ENCODE assay signal across 22 mouse cellular contexts in the genomic region with DNA sequence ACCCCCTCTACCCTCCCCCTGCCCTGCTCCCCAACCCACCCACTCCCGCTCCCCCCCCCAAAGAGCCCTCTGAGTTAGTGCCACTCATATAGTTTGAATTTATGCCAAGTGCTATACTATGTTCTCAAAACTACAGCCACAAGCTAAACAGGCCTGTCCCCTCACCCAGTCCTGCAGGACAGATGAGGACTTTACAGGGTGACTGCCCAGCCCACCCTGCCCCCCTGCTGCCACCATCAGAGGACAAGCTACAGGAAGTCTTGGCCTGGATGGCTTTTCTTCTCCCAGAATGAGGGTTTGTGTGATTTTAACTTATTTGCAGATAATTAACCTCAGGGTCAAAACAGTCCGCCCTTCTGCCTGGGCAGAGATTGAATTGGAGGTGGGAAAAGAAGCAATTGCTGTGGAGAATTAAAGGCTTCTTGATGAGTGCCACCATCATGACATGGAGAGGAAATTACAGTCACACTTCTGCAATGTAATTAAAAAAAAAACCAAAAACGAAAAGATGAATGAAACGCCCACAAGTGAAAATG.
DNase-seq lines count a peak whose midpoint lies in the region; ATAC-seq lines count a peak whose summit lies in the region.
"Had no signal": no experiment of that assay in that cellular context is flagged by ENCODE, and none has a peak within 500 bp of the region (broad histone marks: within the 10 kb centered on the region; RNA-seq: fewer than 3 reads in every experiment).

No protein-coding gene starts in this region.

- H3K9ac ChIP-seq in forebrain, embryonic 12.5 days, result no peak overlapping the region
- H3K9ac ChIP-seq in forebrain, embryonic 16.5 days (replicated peaks; ENCODE audit: low read depth, low read length), result no peak overlapping the region
- H3K9ac ChIP-seq in kidney, embryonic 14.5 days (ENCODE audit: low read depth, low read length), result no peak overlapping the region
- no peak overlapping the region for H3K9ac ChIP-seq in midbrain, embryonic 14.5 days (replicated peaks; ENCODE audit: low read length)
- H3K9ac ChIP-seq: forebrain, embryonic 15.5 days; heart, embryonic 13.5 days; hindbrain, embryonic 14.5 days had no signal

- no peaks in the 10 kb centered on the region for H3K36me3 ChIP-seq in forebrain, embryonic 12.5 days (replicated peaks)
- H3K36me3 ChIP-seq in forebrain, embryonic 16.5 days (ENCODE audit: control insufficient read depth, insufficient read depth), result no peaks in the 10 kb centered on the region
- no peaks in the 10 kb centered on the region for H3K36me3 ChIP-seq in kidney, embryonic 14.5 days (ENCODE audit: control insufficient read depth, insufficient read depth, low read length)
- no peaks in the 10 kb centered on the region for H3K36me3 ChIP-seq in midbrain, embryonic 14.5 days (ENCODE audit: control insufficient read depth, insufficient read depth, low read length)
- H3K36me3 ChIP-seq: forebrain, embryonic 15.5 days; heart, embryonic 10.5 days had no signal

- H3K4me1 ChIP-seq in forebrain, embryonic 12.5 days, result no peaks in the 10 kb centered on the region
- H3K4me1 ChIP-seq in forebrain, embryonic 16.5 days (replicated peaks; ENCODE audit: control insufficient read depth, insufficient read depth, low read length), result no peaks in the 10 kb centered on the region
- H3K4me1 ChIP-seq in kidney, embryonic 14.5 days (ENCODE audit: control insufficient read depth, insufficient read depth, low read length), result no peaks in the 10 kb centered on the region
- H3K4me1 ChIP-seq in midbrain, embryonic 14.5 days (ENCODE audit: control insufficient read depth, insufficient read depth, low read length), result no peaks in the 10 kb centered on the region
- H3K4me1 ChIP-seq: forebrain, embryonic 15.5 days had no signal

- no peak overlapping the region for H3K4me2 ChIP-seq in forebrain, embryonic 12.5 days
- no peak overlapping the region for H3K4me2 ChIP-seq in forebrain, embryonic 16.5 days (ENCODE audit: low read length)
- H3K4me2 ChIP-seq in kidney, embryonic 14.5 days (replicated peaks; ENCODE audit: low read depth, low read length), result no peak overlapping the region
- no peak overlapping the region for H3K4me2 ChIP-seq in midbrain, embryonic 14.5 days (ENCODE audit: low read length)
- H3K4me2 ChIP-seq: forebrain, embryonic 15.5 days; heart, embryonic 13.5 days; hindbrain, embryonic 14.5 days had no signal

- 0 out of 2 replicates have a peak, but pooled peaks have one; percentile 23 for ATAC-seq in forebrain, embryonic 12.5 days (ENCODE audit: low FRiP score)
- ATAC-seq in forebrain, embryonic 16.5 days, result no peak
- ATAC-seq in kidney, embryonic 14.5 days (ENCODE audit: low FRiP score, low TSS enrichment), result no peak
- ATAC-seq in midbrain, embryonic 14.5 days (ENCODE audit: low FRiP score, low TSS enrichment), result no peak
- ATAC-seq: activated CD4-positive, CD25-positive, alpha-beta regulatory T cell, adult 4 months; forebrain, embryonic 15.5 days had no signal

- 66% methylated on average over 4 of the region's 4 CpGs for WGBS in forebrain, embryonic 12.5 days
- WGBS in forebrain, embryonic 16.5 days, result 71% methylated on average over 4 of the region's 4 CpGs
- 57% methylated on average over 4 of the region's 4 CpGs for WGBS in kidney, embryonic 14.5 days
- WGBS in midbrain, embryonic 14.5 days, result 81% methylated on average over 4 of the region's 4 CpGs

- H3K4me3 ChIP-seq in forebrain, embryonic 12.5 days (replicated peaks), result no peak overlapping the region
- H3K4me3 ChIP-seq in forebrain, embryonic 16.5 days (replicated peaks; ENCODE audit: low read length), result no peak overlapping the region
- no peak overlapping the region for H3K4me3 ChIP-seq in kidney, embryonic 14.5 days (ENCODE audit: low read length)
- no peak overlapping the region for H3K4me3 ChIP-seq in midbrain, embryonic 14.5 days (replicated peaks; ENCODE audit: low read depth, low read length)
- H3K4me3 ChIP-seq: forebrain, embryonic 15.5 days; heart, adult 2 months; heart, embryonic 10.5 days; heart, embryonic 13.5 days had no signal

- H3K27ac ChIP-seq in forebrain, embryonic 12.5 days, result no peak overlapping the region
- H3K27ac ChIP-seq in forebrain, embryonic 16.5 days (ENCODE audit: low read length), result no peak overlapping the region
- no peak overlapping the region for H3K27ac ChIP-seq in kidney, embryonic 14.5 days (ENCODE audit: low read depth, low read length)
- H3K27ac ChIP-seq in midbrain, embryonic 14.5 days (replicated peaks; ENCODE audit: low read depth, low read length), result no peak overlapping the region
- H3K27ac ChIP-seq: forebrain, embryonic 15.5 days; heart, adult 2 months; heart, embryonic 10.5 days; heart, embryonic 13.5 days; hindbrain, embryonic 14.5 days had no signal

- H3K9me3 ChIP-seq in forebrain, embryonic 12.5 days, result no peaks in the 10 kb centered on the region
- H3K9me3 ChIP-seq in forebrain, embryonic 16.5 days (ENCODE audit: control insufficient read depth, low read length), result 0 out of 2 replicates have a peak, but pooled peaks cover 2% of the 10 kb centered on the region
- no peaks in the 10 kb centered on the region for H3K9me3 ChIP-seq in kidney, embryonic 14.5 days (ENCODE audit: control insufficient read depth, low read length)
- no peaks in the 10 kb centered on the region for H3K9me3 ChIP-seq in midbrain, embryonic 14.5 days (ENCODE audit: control insufficient read depth, low read length)
- H3K9me3 ChIP-seq: forebrain, embryonic 15.5 days; heart, embryonic 10.5 days; heart, embryonic 13.5 days had no signal

- H3K27me3 ChIP-seq in forebrain, embryonic 12.5 days, result no peaks in the 10 kb centered on the region
- H3K27me3 ChIP-seq in forebrain, embryonic 16.5 days (replicated peaks; ENCODE audit: control insufficient read depth, insufficient read depth, low read length), result no peaks in the 10 kb centered on the region
- H3K27me3 ChIP-seq in kidney, embryonic 14.5 days (ENCODE audit: control insufficient read depth, insufficient read depth, low read length), result no peaks in the 10 kb centered on the region
- no peaks in the 10 kb centered on the region for H3K27me3 ChIP-seq in midbrain, embryonic 14.5 days (ENCODE audit: control insufficient read depth, insufficient read depth, low read length)
- H3K27me3 ChIP-seq: forebrain, embryonic 15.5 days; heart, embryonic 13.5 days had no signal

- DNase-seq in kidney, adult 8-10 months, result peak; percentile 38 to 54
- peak; percentile 14 to 35 for DNase-seq in kidney, postnatal 25 days
- no peak for DNase-seq in midbrain, embryonic 14.5 days
- no peak for DNase-seq in cerebellum, postnatal 25 days
- DNase-seq: adrenal gland, adult 8-10 months; adrenal gland, postnatal 25 days; cerebellum, adult 11-12 months; cerebellum, adult 8-10 months; cerebellum, postnatal 10 days; gastrocnemius, postnatal 10 days; gastrocnemius, postnatal 36 days; heart, adult 2 months; heart, postnatal 14 days; heart, postnatal 4 days had no signal

Comparison
In these comparisons a context has a peak if more than half of its experiments do, and no peak if none do; other contexts are left out.
1. DNase-seq: peak in kidney, adult 8-10 months (2 of 2) and kidney, postnatal 25 days (2 of 2); none in midbrain, embryonic 14.5 days (single experiment) and cerebellum, postnatal 25 days (0 of 2).